Mouse (Mus musculus): ENCODE results near the gene Sox5. TPM values are rescaled to one million over a fixed set of nuclear protein-coding genes. Genes with fewer than 3 reads are reported as not detected.

Gene Sox5
- polyA plus RNA-seq, 2 experiments: 1.6 to 1.7 TPM

DNA sequence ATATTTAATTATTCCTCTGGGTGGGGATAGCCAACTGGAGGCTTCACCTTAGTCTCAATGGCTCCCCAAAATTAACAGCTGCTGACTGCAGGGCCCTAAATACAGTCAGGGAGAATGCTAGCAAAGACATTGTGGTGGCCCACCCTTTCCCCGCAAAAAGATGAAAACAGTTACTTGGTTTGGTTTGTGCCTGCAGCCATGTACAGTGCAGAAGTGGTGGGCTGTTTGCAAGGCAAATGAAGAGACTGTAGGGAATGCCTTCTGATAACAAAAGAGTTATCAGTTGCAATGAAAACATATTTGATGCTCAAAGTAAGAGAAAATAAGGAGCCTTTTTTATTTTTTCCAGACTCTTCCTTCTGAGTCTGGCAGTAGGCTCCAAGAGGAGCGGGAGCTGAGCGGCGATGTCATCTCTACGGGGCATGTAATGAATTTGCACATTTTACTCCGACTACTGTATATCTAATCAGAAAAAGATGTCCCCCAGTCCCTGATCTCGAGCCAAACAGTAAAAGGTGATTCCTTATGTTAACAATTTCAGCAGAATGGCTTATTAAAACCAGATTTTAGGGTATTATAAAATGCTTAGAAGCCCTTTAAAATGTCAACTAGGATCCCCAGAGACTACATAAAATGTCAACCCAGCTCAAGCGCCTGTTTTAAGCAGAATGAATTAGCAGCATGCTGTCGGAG is 943.2 kb downstream of the Sox5 start:
- DNase-seq (ENCODE audit: low read depth in 3 of 3, low spot score in 3 of 3): no peak
- H3K9ac ChIP-seq (replicated peaks): no peak overlapping the region
- no peak overlapping the region for H3K4me2 ChIP-seq (ENCODE audit: low read depth)
- no peak overlapping the region for H3K4me3 ChIP-seq (ENCODE audit: insufficient read depth in 1 of 2, low read depth in 2 of 2, low read length in 2 of 2)
- H3K27ac ChIP-seq: no peak overlapping the region
- H3K36me3 ChIP-seq (replicated peaks; ENCODE audit: control insufficient read depth, insufficient read depth, low read depth): no peaks in the 10 kb centered on the region
- 61% methylated on average over 9 of the region's 9 CpGs for WGBS (ENCODE audit: insufficient replicate concordance)
- peaks cover 5 to 9% of the 10 kb centered on the region in 2 experiments; a peak in 3 of 4 replicates for H3K4me1 ChIP-seq (replicated peaks; ENCODE audit: control insufficient read depth in 2 of 2, insufficient read depth in 2 of 2, low read length in 1 of 2)
- TF ChIP-seq EP300 (IDR thresholded peaks at IDR 0.05; ENCODE audit: low read depth): no peak
- no peak for TF ChIP-seq CTCF (IDR thresholded peaks at IDR 0.05; ENCODE audit: low read depth)
- H3K27me3 ChIP-seq (ENCODE audit: control insufficient read depth, insufficient read depth, low read length): no peaks in the 10 kb centered on the region
- no peak; the same call in 1 of the 2 replicates for ATAC-seq (ENCODE audit: insufficient read depth)
- H3K9me3 ChIP-seq (ENCODE audit: control insufficient read depth, low read length): no peaks in the 10 kb centered on the region

DNA sequence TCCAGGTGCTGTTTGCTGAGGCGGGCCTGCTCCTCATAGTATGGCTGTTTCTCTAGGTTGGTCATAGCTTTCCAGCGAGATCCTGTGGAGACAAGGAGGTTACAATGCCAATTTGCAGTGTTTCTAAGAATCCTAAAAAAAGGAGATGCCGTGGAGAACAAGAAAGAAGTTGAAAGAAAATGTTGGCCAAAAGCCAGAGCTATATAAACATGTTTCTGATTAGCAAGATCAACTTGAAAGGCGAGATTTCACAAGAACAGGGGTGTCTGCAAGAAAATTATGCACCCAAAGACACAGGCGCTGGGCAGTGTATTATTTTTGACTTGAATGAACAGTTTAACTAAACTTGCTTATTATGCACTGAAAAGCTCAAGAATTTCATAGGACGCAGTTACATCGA is 946.4 kb downstream of the Sox5 start:
- no peak overlapping the region for H3K4me3 ChIP-seq (ENCODE audit: insufficient read depth in 1 of 2, low read depth in 2 of 2, low read length in 2 of 2)
- H3K9ac ChIP-seq (replicated peaks): no peak overlapping the region
- 75% methylated on average over 7 of the region's 7 CpGs for WGBS (ENCODE audit: insufficient replicate concordance)
- no peaks in the 10 kb centered on the region for H3K9me3 ChIP-seq (ENCODE audit: control insufficient read depth, low read length)
- DNase-seq (ENCODE audit: low read depth in 3 of 3, low spot score in 3 of 3): no peak
- no peak for ATAC-seq (ENCODE audit: insufficient read depth)
- peaks cover 0 to 3% of the 10 kb centered on the region in 2 experiments; a peak in 2 of 4 replicates for H3K4me1 ChIP-seq (replicated peaks; ENCODE audit: control insufficient read depth in 2 of 2, insufficient read depth in 2 of 2, low read length in 1 of 2)
- H3K27me3 ChIP-seq (ENCODE audit: control insufficient read depth, insufficient read depth, low read length): no peaks in the 10 kb centered on the region
- H3K36me3 ChIP-seq (replicated peaks; ENCODE audit: control insufficient read depth, insufficient read depth, low read depth): no peaks in the 10 kb centered on the region
- no peak overlapping the region for H3K27ac ChIP-seq
- TF ChIP-seq CTCF (IDR thresholded peaks at IDR 0.05; ENCODE audit: low read depth) (no peak), EP300 (IDR thresholded peaks at IDR 0.05; ENCODE audit: low read depth) (no peak)
- no peak overlapping the region for H3K4me2 ChIP-seq (ENCODE audit: low read depth)

DNA sequence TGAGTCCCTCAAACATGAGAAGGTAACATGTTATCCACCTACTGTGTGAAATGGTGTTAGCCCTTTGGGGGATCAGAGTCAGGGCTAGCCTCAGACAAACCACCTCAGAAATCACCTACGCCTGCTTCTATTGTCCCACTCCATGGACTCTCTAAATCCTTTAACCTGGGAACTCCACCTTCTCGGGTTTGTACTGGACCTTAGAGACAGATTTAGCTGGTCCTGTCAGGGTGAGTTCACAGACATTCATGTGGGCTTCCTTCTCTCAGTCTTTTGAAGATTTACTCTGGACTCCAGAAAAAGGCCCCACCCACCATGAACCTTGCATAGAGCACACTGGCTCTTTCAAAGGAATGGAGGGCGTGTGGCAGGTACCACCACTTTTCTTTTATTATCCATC is 947.8 kb downstream of the Sox5 start:
- no peak for ATAC-seq (ENCODE audit: insufficient read depth)
- whole genome bisulfite sequencing (ENCODE audit: insufficient replicate concordance): 57% methylated on average over 3 of the region's 3 CpGs

DNA sequence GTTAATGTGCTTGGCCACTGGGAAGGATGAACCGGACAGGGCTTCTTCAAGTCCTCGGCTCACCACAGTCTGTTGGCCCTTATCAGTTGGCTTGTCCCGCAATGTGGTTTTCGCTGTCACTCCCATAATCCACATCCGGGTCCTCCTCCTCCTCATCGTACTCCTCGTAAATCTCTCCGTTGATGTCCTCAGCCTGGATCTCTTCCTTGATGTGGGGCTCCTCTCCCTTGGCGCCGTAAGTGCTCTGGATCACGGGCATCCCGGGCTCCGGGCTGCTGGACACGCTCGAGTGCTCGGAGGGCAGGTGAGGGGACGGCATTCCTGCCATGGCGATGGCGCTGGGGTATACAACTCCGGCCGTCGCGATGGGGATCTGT is 948.6 kb downstream of the Sox5 start:
- H3K4me3 ChIP-seq (ENCODE audit: insufficient read depth in 1 of 2, low read depth in 2 of 2, low read length in 2 of 2): peak overlapping the region; percentile 43 to 50
- ATAC-seq (ENCODE audit: insufficient read depth) (peak; percentile 80), DNase-seq (ENCODE audit: low read depth in 3 of 3, low spot score in 3 of 3) (peak in 2 of 3 experiments; percentile 25 to 41)
- no peaks in the 10 kb centered on the region for H3K36me3 ChIP-seq (replicated peaks; ENCODE audit: control insufficient read depth, insufficient read depth, low read depth)
- H3K9me3 ChIP-seq (ENCODE audit: control insufficient read depth, low read length): no peaks in the 10 kb centered on the region
- H3K4me1 ChIP-seq (replicated peaks; ENCODE audit: control insufficient read depth in 2 of 2, insufficient read depth in 2 of 2, low read length in 1 of 2): peaks cover 0 to 3% of the 10 kb centered on the region in 2 experiments; a peak in 2 of 4 replicates
- H3K4me2 ChIP-seq (ENCODE audit: low read depth): peak overlapping the region; percentile 62
- no peak overlapping the region for H3K27ac ChIP-seq
- no peak for TF ChIP-seq EP300 (IDR thresholded peaks at IDR 0.05; ENCODE audit: low read depth)
- no peak for TF ChIP-seq CTCF (IDR thresholded peaks at IDR 0.05; ENCODE audit: low read depth)
- 50% methylated on average over 23 of the region's 23 CpGs for WGBS (ENCODE audit: insufficient replicate concordance)
- H3K27me3 ChIP-seq (ENCODE audit: control insufficient read depth, insufficient read depth, low read length): no peaks in the 10 kb centered on the region
- no peak overlapping the region for H3K9ac ChIP-seq (replicated peaks)

More for the DNA sequence above, 947.8 kb downstream of the Sox5 start:
- no peak overlapping the region for H3K27ac ChIP-seq
- no peak for TF ChIP-seq CTCF (IDR thresholded peaks at IDR 0.05; ENCODE audit: low read depth)
- no peak for TF ChIP-seq EP300 (IDR thresholded peaks at IDR 0.05; ENCODE audit: low read depth)
- no peaks in the 10 kb centered on the region for H3K36me3 ChIP-seq (replicated peaks; ENCODE audit: control insufficient read depth, insufficient read depth, low read depth)
- H3K9me3 ChIP-seq (ENCODE audit: control insufficient read depth, low read length): no peaks in the 10 kb centered on the region
- H3K4me1 ChIP-seq (replicated peaks; ENCODE audit: control insufficient read depth in 2 of 2, insufficient read depth in 2 of 2, low read length in 1 of 2): peaks cover 0 to 3% of the 10 kb centered on the region in 2 experiments; a peak in 2 of 4 replicates
- H3K4me2 ChIP-seq (ENCODE audit: low read depth): no peak overlapping the region
- H3K9ac ChIP-seq (replicated peaks): no peak overlapping the region
- no peaks in the 10 kb centered on the region for H3K27me3 ChIP-seq (ENCODE audit: control insufficient read depth, insufficient read depth, low read length)
- no peak for DNase-seq (ENCODE audit: low read depth in 3 of 3, low spot score in 3 of 3)
- H3K4me3 ChIP-seq (ENCODE audit: insufficient read depth in 1 of 2, low read depth in 2 of 2, low read length in 2 of 2): no peak overlapping the region

DNA sequence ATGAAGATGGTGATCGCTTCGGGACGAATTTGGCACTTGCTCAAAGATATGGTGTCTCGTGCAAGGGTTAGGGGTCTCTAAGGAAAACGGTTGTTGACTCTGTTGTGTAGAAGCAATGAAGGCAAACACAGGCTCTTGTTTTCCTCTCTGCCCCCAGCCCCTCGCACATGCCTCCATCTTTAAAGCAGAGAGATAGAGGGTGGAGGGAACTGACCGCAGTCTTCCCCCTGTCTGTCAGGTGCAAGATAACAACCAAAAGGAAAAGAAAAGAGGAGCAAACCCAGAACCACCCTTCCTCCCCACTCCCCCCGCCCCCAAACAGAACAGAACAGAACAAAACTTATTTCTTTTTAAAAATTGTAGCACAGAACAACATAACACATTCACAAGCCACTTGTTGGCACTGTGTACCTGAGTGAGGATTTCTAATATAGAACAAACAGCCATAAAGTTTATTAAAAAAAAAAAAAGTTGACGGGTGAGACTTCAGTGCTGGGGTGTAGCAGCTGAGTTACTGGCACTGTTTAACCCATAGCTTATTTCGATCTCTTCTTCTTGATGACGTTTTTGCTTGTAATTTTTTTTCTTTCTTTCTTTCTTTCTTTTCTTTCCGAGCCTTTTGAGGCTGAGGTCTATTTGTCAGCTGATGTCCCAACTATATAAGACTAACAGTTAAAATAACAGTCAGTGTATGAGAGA is 949.1 kb downstream of the Sox5 start:
- Histone ChIP-seq H3K9me3 (ENCODE audit: control insufficient read depth, low read length) (no peaks in the 10 kb centered on the region), H3K4me2 (ENCODE audit: low read depth) (peak overlapping the region; percentile 62), H3K27ac (no peak overlapping the region), H3K27me3 (ENCODE audit: control insufficient read depth, insufficient read depth, low read length) (no peaks in the 10 kb centered on the region), H3K9ac (replicated peaks) (peak overlapping the region; percentile 1; the same call in 1 of the 2 replicates), H3K4me3 (ENCODE audit: insufficient read depth in 1 of 2, low read depth in 2 of 2, low read length in 2 of 2) (peak overlapping the region; percentile 43 to 50), H3K36me3 (replicated peaks; ENCODE audit: control insufficient read depth, insufficient read depth, low read depth) (no peaks in the 10 kb centered on the region), H3K4me1 (replicated peaks; ENCODE audit: control insufficient read depth in 2 of 2, insufficient read depth in 2 of 2, low read length in 1 of 2) (peaks cover 0 to 3% of the 10 kb centered on the region in 2 experiments; a peak in 2 of 4 replicates)
- WGBS (ENCODE audit: insufficient replicate concordance): 30% methylated on average over 12 of the region's 12 CpGs
- TF ChIP-seq CTCF (IDR thresholded peaks at IDR 0.05; ENCODE audit: low read depth): 0 out of 2 replicates have a peak, but pooled peaks have one; percentile 15
- TF ChIP-seq EP300 (IDR thresholded peaks at IDR 0.05; ENCODE audit: low read depth): no peak
- DNase-seq (ENCODE audit: low read depth in 3 of 3, low spot score in 3 of 3) (no peak), ATAC-seq (ENCODE audit: insufficient read depth) (peak; percentile 76)

All from liver, embryonic 14.5 days (tissue).